Mouse (Mus musculus) hindbrain, embryonic 12.5 days (tissue): ENCODE data around the gene BC049730. TPM values are rescaled to one million over a fixed set of nuclear protein-coding genes. Genes with fewer than 3 reads are reported as not detected.

ENCODE experiments used
- polyA plus RNA-seq: library from polyadenylated mRNA; unstranded; fragments of >200 nt; fragmentation: Nextera tagmentation; extraction: Ambion mirVana; gene quantifications from 2 replicates; pipeline ENCODE4 v1.2.1, GENCODE M21; 2016

The BC049730 gene
- polyA plus RNA-seq, 1 experiment from 2014 or later = not detected

Other genes starting within 250 kb of the BC049730 start
- gene Plaur, start 246.8 kb upstream of the BC049730 start, polyA plus RNA-seq = 0.59 and 0.95 TPM in 2 replicates
- gene Cadm4, start 227.2 kb upstream of the BC049730 start, polyA plus RNA-seq = 41.3 and 42.3 TPM in 2 replicates
- 155 and 160 TPM in 2 replicates for gene Zfp428, start 202.2 kb upstream of the BC049730 start, polyA plus RNA-seq
- 1.9 TPM in 2 replicates for gene AC161166.1, start 196.8 kb upstream of the BC049730 start, polyA plus RNA-seq
- gene Irgq, start 178.6 kb upstream of the BC049730 start, polyA plus RNA-seq = 29.0 and 34.1 TPM in 2 replicates
- gene Pinlyp, start 163.1 kb upstream of the BC049730 start, polyA plus RNA-seq = not detected in 2 replicates
- 75.9 and 87.9 TPM in 2 replicates for gene Xrcc1, start 163.0 kb upstream of the BC049730 start, polyA plus RNA-seq
- gene Ethe1, start 121.7 kb upstream of the BC049730 start, polyA plus RNA-seq = 14.2 and 15.4 TPM in 2 replicates
- gene Zfp575, start 121.6 kb upstream of the BC049730 start, polyA plus RNA-seq = 5.1 and 5.5 TPM in 2 replicates
- gene Phldb3, start 98.5 kb upstream of the BC049730 start, polyA plus RNA-seq = 0.09 TPM in 1 of 2 replicates, not detected in the other
- gene Lypd3, start 72.7 kb upstream of the BC049730 start, polyA plus RNA-seq = 1.3 and 1.5 TPM in 2 replicates
- not detected in 2 replicates for gene Tex101, start 32.6 kb upstream of the BC049730 start, polyA plus RNA-seq
- gene Gm4763, start 17.7 kb downstream of the BC049730 start, polyA plus RNA-seq = not detected in 2 replicates
- gene Cd177, start 51.1 kb downstream of the BC049730 start, polyA plus RNA-seq = 0.23 and 0.39 TPM in 2 replicates
- gene Ceacam10, start 68.0 kb downstream of the BC049730 start, polyA plus RNA-seq = not detected in 2 replicates
- gene Gm9844, start 153.0 kb downstream of the BC049730 start, polyA plus RNA-seq = 28.6 and 37.8 TPM in 2 replicates
- gene Lypd4, start 160.7 kb downstream of the BC049730 start, polyA plus RNA-seq = not detected in 2 replicates
- 0.27 TPM in 1 of 2 replicates, not detected in the other for gene Dmrtc2, start 160.8 kb downstream of the BC049730 start, polyA plus RNA-seq
- gene Rps19, start 175.1 kb downstream of the BC049730 start, polyA plus RNA-seq = 1,212 and 1,459 TPM in 2 replicates
- 0.23 and 0.36 TPM in 2 replicates for gene Cd79a, start 188.1 kb downstream of the BC049730 start, polyA plus RNA-seq
- 91.2 and 91.8 TPM in 2 replicates for gene Arhgef1, start 193.7 kb downstream of the BC049730 start, polyA plus RNA-seq
- gene Gm4881, start 235.3 kb downstream of the BC049730 start, polyA plus RNA-seq = 9.4 and 13.8 TPM in 2 replicates